Mouse (Mus musculus): ENCODE measurements around the gene Kncn.

Kncn gene

DNA sequence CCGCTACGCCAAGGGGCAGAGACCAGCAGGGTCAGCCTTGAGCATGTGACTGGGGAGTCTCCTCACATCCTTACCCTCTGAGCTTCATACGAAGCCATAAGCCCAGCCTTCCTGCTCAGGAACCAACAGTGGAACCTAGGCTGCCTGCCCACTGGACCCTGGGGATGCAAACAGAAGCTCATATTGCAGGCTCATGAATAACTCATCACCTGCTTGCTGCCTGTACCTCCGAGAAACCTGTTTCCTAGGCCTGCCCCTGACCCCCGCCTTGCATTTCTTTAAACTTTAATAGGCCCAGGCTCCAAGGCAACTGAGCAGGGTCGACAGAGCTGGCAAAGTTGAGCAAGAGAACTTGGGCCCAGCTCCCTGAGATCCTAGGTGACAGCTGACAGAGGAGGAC, at the start of gene Kncn:
Gene Kncn, plus strand, starts transcription at position 379 of the 400 bp plus-strand sequence.
- DNase-seq (ENCODE audit: low read depth, low spot score), result no peak

DNA sequence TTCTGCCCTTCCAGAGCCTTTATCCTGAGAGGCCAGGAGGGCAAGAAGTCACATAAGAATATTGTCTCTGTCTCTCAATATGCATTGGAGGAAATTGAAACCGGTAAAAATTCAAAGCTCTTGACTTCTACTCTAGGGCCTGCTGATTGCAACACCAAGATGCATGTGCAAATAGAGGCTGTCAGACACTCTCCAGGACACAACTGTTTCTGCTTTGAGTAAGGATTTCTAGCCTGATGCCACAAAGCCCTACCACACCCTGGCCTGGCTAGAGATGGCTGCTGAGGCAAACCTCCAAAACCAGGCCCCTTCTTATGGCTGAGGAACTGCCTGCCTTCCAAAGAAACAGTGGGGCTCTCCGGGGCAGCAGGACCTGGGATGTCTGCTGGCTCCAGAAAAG, 48.6 kb upstream of the Kncn start:
- DNase-seq (ENCODE audit: low read depth, low spot score), result no peak

DNA sequence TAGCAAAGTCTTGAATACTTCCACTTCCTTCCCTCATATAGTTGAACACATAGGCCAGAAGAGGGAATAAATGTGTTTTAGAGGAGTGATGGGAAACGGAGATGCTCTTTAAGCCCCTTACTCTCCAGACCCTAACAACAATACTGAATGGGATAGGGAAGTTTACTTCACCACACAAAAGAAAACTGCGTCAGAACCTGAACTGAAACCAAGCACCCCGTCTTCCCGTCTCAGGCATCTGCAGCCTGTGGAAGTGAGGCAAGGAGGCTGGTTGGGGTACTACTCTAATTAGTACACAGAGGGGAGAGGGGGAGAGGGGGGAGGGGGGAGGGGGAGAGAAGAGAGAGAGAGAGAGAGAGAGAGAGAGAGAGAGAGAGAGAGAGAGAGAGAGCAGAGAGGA, 46.0 kb upstream of the Kncn start:
- no peak for DNase-seq (ENCODE audit: low read depth, low spot score)

DNA sequence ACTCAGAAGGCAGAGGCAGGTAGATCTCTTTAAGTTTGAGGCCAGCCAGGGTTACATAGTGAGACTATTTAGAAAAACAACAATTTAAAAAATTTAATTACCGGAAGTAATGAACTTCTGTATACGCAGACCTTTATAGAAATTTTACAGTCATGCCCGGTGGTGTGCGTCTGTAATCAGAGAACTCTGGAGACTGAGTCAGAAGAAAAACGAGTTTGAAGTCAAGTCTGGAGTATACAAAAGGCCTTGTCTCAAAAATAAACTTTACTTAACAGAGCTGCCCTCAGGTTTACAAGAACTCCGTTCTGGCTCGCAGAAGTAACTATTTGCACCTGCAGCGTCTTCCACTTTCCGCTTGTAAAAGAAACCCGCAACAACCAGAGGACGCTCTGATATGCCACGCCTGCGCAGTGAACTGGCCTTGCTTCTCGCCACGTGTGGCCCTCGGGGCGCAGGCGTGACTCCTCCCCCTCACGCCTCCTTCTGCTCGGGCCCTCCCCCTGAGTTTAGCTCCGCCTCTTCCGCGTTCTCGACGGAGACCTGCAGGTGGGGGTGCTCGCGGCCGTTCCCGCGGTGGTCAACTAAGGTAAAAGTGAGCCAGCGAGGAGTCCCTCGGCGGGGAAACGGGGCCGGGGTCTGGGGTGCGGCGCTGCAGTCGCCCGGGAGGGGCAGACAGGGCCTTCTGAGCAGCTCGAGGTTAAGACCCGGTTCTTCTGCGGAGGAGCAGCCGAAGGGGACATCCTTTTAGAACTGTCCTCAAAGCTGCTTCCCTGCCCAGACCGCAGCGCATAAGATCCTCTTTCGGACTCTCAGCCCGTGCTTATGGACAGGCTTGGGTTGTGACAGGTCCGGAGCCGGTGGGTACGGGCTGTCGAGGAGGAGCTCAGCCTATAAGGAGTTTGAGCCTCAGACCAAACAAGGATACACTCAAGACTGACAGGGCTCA, 45.2 kb upstream of the Kncn start, which contains the start of gene Mknk1:
Gene Mknk1, plus strand, starts transcription at position 503 of the 946 bp plus-strand sequence.
- peak; percentile 91 for DNase-seq (ENCODE audit: low read depth, low spot score)

DNA sequence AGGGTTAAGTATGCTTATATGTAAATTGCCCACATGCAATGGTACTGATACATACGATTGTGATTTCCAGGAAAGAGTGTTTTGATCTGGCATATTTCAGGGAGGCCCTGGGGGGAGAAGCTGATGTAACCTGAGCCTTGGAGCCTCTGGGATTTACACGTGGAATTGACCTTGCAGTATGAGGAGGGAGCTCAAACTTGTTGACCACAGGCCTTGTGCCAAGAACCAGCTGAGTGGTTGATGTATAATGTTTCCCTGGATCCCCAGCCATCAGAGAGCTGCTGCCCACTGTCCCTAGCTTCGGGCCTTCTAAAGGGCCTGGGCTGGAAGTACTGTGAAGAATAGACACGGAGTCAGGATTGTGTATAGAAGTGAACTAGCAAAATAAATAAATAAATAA, 44.2 kb upstream of the Kncn start:
- no peak for DNase-seq (ENCODE audit: low read depth, low spot score)

DNA sequence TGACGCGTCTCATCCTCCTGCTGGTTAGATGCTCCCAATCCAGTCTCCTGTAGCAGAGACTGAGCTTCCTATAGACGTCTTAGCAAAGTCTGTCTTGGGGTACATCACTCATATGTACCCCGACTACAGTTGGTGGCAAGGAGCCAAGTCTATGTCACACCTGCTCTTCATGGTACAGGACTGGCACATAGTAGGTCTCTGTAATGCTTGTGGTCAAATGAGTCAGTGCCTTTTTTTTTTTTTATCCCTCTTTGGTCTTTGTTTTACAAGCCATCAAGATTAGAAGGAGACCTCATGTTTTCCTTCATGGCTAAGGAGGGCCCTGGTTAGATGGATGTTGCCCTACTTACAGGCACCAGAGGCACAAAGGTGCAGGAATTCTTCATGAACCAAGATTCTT, 43.4 kb upstream of the Kncn start:
- no peak for DNase-seq (ENCODE audit: low read depth, low spot score)

DNA sequence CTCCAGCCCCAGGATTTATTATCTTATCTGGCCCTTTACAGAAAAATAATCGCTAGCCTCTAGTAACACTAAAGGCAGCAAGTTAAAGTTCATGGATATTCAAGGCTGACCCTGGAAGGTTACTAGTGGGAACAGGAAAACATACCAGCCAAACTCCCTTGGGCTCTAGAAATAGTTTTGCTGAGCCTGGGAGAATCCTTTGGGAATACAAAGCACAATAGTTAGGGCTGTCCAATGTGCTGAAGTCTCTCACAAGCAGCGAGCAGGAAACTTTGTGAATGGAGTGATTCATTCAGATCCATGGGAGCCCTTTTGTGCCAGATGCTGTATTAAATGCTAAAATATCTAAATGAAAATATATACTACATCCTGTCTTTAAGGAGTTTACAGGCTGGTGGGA, 37.5 kb upstream of the Kncn start:
- DNase-seq (ENCODE audit: low read depth, low spot score), result no peak

DNA sequence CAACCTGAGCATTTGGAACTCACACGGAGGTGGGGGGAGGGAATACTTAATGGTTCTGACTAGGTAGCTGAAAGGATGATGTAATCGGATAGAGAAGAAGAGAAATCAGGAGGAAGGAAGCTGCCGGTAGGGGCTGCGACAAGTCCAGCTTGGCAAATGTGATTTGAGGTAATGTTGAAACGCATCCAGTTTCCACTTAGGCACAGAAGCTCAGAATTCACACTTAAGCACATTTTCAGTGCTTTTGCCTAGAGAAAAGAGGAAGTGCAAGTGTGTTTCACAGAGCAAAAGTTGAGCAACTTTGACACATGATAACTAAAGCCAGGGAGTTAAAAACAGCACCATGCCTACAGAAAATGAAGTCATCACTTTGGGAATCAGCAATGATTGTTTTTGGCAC, 36.8 kb upstream of the Kncn start:
- DNase-seq (ENCODE audit: low read depth, low spot score), result peak; percentile 83

DNA sequence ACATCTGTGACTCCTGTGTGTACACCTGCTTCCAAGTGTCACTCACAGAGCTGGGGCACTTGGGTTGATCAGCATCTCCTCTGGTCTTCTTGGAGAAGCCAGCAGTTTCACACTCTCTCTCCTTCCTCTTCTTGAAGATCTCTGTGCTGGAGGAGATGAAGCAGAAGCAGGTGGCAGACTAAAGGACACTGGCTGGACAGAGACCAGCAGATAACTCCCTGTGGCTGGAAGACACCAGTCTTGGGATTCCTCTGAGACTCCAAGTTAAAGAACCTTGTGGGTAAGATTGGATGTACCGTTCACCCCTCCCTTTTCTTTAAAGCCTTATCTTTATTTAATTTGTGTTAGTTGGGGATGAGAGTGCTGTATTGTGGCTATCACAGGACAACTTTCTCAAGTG, 36.1 kb upstream of the Kncn start:
- no peak for DNase-seq (ENCODE audit: low read depth, low spot score)

DNA sequence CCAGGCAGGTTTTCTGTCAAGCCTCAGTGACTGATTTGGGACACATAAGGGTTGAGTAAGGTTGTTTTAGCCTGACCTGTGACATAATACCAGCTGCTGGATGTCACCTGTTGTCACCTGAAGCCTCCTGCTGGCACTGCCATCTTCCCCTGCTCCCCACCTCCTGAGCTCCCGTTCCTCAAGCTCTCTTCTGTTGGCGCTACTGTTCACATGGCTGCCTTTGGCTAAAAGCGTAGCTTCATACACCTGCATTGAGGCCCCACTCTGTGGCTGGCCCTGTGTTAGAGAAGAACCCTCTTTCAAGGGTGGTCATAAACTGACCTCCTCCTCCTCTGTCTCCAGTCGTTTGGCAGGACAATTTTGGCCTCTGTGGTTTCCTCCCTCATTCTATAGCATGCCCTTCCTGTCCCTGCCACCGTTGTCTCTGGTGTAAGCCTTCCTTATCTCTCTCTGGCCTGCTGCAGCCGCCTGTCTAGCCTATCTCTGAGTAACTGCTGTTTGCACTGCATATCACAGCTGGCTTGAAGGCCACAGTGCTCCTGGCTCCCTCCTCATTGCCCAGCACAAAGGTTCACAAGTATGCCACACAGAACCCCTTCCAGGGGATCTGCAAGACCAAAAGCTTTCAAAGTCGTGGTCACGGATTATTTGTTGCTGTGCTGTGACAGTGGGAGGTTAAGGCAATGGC, 35.1 kb upstream of the Kncn start:
- no peak for DNase-seq (ENCODE audit: low read depth, low spot score)

DNA sequence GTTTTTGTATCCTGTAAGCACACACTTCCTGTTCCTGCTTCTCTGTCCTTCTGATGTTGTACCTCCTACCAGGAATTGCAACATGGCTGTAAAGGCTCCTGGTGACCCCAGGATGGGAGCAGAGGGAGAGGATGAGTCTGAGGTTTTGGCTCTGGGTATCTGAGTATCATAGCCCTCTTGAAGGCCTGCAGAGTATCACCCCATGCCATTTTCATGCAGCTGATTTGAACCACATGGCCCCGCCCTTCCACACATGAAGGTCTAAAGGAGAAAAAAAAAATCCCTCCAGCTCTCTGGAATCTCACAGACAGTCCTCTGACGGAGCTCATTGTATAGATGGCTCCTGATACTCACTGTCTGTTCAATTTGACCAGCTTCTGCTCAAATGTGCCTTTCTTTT, 34.1 kb upstream of the Kncn start:
- DNase-seq (ENCODE audit: low read depth, low spot score), result no peak

DNA sequence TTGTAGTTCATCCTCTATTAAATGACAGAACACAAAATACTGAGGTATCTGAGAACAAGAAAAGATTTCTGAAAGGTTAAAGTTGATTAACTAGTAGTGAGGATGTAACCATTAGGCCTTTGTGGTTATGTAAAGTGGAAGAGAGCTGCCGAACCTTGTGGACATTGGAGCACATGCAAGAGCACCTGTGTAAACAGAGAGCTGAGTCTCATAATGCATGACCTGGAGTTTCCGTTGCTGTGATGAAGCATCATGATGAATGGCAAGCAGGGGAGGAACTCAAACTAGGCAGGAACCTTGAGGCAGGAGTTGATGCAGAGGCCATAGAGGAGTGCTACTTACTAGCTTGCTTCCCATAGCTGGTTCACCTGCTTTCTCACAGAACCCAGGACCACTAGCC, 33.6 kb upstream of the Kncn start:
- no peak for DNase-seq (ENCODE audit: low read depth, low spot score)

DNA sequence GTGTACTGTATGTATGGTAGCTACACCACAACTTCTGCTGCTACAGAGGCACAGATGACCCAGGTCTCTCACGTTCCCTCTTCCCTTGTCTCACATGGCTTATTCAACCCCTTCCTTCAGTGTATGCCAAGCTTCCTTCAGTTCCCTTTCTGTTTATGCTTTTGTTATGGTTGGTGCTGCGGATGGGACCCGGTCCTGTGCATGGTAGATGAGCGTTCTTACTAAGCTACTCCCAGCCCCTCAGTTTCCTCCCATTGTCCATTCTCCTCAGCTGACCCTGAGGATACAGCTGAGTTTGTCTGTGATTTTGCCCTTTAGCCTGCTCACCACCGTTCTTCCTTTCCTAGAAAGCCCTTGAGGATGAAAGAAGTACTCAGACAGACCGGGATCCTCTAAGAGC, 32.6 kb upstream of the Kncn start:
- DNase-seq (ENCODE audit: low read depth, low spot score), result no peak

DNA sequence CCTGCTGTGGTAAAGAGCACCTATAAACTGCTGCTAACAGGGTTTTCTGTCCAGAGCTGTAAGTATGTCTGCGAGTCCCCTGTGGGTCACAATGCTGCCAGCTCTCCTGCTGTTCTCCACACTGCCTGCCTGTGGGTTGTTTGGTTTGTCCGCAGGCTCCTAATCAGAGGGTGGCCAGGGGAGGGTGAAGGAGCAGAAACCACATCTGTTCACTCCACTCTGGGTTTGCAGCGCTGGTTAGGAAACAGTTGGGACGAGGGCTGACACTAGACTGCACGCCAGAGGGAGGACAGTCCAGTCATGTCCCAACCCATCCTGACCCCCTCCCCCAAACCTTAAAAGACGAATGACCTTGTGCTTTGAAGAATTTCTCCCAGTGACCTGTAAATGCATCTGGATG, 29.1 kb upstream of the Kncn start:
- no peak for DNase-seq (ENCODE audit: low read depth, low spot score)

DNA sequence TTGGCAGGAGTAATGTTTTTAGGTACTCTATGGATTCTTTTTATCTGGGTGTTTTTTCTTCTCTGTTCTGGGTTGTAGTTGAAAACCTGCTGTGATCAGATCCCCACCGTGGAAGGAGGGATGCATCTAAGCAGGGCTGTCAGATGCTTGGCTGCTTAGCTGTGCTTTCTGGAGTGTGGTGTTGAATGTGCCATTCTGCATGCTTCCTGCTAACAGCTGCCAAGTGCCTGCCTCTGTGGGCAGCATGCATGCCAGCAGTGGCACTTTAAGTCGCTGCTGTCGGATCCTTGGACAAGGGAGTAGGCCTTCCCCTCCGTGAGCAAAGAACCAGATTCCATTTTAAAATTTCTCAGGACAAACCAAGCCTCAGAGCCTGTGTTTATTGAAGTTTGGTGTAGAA, 28.6 kb upstream of the Kncn start:
- DNase-seq (ENCODE audit: low read depth, low spot score), result no peak

DNA sequence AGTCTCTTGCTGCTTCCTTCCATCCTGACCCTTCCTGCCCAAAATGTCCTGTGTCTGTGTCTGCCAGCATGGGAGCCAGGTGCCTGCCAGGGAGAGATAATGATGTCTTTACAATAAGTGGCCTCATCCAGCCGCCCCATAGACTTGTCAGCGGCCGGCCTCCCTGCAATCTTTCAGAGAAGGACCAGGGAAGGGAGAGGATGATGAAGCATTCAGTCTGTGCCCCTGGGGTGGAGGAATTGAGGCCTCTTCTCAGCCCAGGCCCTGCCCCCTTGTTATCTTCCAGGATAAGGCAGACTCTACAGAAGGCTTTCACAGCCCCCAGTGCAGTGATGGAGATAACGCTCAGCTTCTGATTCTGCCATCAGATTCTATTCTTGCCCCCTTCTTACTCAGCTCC, 27.9 kb upstream of the Kncn start:
- no peak for DNase-seq (ENCODE audit: low read depth, low spot score)

DNA sequence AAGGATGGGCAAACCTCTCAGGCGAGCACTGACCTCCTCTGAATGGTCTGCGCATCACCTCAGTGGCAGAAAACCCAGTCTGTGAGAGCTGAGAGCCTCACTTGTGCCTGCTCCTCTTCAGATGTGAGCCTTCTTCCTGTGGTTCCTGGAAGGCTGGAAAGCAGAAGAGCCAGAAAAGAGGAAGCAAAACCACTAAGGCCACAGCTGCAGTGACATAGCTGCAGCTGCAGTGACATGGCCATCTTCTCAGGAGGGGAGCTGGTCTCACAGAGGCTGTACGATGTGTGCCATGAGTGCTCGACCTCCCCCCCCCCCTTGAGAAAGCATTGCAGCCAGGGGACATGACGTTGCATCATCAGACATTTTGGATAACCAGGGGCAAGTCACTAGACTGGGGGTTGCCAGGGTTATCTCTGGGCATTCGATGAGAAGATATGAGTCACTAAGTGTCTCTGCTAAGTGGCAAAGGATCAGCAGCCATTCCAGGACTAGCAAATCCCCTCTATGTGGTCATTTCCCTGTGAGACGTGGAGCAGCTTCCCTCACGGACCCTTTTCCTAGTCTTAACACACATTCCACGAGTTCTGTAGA, 26.8 kb upstream of the Kncn start:
- DNase-seq (ENCODE audit: low read depth, low spot score), result no peak

DNA sequence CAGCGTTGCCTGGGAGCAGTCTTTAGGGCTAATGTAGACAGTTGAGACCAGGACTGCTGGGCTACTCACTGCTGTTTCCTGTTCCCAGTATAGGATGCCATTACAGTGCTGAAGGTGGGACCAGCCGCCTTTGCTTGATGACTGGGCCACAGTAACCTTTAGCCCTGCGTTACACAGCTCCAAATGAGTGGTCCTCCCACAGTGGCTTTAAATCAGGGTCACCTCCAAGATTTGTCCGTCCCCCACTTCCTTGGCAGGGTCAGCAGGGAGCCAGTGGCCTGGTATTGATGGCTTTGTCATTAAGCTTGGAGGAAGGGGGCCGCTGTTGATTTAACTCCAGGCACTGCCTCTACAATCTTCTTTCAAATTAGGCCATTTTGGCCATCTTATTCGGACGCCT, 20.8 kb upstream of the Kncn start:
- DNase-seq (ENCODE audit: low read depth, low spot score), result no peak

DNA sequence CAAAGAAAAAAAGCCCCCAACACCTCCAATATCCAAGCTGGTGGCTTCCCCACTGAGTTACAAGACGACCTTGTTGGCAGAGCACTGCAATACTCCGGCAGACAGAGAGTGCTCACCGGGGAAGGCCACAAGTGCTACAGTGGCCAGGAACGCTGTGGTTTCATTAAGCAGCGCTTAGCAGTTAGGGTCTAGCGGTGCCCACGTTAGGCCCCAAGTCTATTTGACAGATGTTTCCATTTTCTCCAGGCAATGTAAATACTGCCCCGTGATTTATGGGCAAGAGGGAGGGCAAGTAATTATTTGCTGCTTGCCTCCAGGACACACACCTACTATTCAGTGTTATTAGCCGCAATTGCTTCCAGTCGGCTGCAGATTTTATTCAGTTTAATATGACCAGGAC, 20.3 kb upstream of the Kncn start:
- no peak for DNase-seq (ENCODE audit: low read depth, low spot score)

DNA sequence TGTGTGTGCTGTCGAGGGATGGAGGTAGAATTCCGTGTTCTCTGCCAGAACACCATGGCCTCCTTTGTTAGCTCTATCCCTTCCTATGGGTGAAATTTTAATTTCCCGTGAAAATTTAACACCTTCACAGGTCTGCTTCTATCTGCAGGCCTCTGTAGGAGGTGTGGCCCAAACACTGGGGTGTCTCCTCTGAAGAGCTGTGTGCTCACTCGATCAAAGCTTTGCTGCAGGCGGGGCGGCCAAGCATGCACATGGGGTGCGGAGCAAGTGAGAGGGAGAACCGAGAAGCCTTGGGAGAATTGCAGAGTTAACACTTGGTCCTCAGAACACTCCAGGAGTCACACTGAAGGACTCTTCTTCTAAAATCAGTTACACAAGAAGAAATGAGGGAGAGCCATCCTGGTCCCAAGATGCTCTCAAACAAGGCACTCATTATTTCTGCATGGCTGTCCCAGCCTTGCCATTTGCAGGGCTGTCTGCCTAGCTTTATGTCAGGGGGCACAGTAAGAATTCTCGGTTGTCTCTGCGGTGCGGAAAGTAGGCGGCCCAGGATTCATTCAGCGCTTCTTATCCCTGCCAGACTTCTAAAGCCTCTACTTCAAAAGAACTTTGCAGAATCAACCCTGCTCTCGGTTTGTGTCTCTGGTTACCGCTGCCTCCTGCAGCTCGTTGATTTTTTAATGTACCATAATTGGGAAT, 14.5 kb upstream of the Kncn start:
- no peak for DNase-seq (ENCODE audit: low read depth, low spot score)

DNA sequence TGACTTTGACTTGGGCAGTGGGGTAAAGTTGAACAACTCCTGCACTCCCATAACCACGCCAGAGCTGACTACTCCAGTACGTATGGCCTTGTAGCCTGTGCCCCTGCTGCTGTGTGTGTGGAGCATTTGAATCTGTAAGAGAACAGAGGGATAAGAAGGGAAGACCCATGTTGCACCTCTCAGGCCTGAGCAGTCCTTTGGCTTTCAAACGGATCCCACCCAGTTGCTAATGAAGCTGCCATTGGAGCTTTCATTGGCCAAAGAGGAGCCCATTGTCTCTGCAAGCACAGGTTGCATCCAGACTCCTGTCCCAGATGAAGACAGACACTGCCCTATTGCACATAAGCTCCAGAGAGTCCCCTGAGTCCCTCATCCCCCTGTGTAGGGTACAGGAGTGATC, 11.0 kb upstream of the Kncn start:
- no peak for DNase-seq (ENCODE audit: low read depth, low spot score)

DNA sequence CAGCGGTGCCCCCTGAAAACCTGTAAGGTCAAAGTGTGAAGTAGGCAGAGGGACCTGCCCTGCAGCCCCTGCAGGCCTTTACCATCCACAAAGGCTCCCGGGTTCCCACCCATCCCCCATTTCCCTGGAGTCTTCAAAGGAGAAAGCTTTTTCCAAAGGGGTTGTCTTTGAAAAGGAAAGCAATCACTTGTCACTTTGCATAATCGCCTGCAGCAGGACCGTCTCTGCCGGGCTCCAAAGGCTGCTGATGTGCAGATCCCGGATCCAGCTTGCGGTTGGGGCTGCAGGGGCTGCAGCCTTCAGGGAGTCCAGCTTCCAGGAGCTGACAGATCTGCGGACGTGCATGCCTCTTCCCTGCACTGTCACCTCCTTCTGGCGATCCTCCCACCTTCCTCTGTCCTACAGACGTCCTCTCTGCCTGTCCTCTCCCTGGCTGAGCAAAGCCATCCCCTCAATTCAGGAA, 6.0 kb upstream of the Kncn start:
- DNase-seq (ENCODE audit: low read depth, low spot score), result no peak
